Comparison of ENCODE assay signal across 10 mouse cellular contexts in the genomic region with DNA sequence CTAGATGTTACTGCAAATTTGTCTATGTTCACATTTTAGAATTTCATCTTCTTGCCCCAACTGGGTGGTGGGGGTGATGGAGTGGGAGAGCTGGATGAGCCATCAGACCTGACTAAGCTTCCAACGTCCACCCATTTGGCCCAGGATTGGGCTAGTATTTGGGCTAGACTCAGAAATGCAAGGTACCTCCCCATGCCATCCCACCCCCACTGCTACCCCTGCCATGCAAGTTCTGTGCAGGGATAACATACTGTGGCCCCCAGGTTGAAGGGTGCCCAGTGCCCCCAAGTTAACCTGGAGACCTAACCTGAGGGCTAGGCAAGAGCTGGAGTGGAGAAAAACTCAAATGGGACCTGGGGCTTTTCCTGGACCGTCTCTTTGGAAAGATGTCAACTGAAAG. TPM values are rescaled to one million over a fixed set of nuclear protein-coding genes. Genes with fewer than 3 reads are reported as not detected.
DNase-seq lines count a peak whose midpoint lies in the region; ATAC-seq lines count a peak whose summit lies in the region.
"Had no signal": no experiment of that assay in that cellular context is flagged by ENCODE, and none has a peak within 500 bp of the region (broad histone marks: within the 10 kb centered on the region; RNA-seq: fewer than 3 reads in every experiment).

No protein-coding gene starts in this region.

- ATAC-seq in heart, embryonic 13.5 days (ENCODE audit: extremely low read depth, insufficient number of reproducible peaks, low FRiP score, low TSS enrichment), result no peak
- no peak for ATAC-seq in neural tube, embryonic 12.5 days (ENCODE audit: low FRiP score, low read depth)

- DNase-seq in heart, postnatal 25 days (ENCODE audit: low spot score), result no peak
- DNase-seq in neural tube, embryonic 10.5 days (ENCODE audit: extremely low spot score, low spot score), result no peak
- DNase-seq in limb, embryonic 10.5 days (ENCODE audit: low spot score), result no peak
- DNase-seq in thymus, postnatal 4 days, result peak; percentile 18
- no peak for DNase-seq in layer of hippocampus, postnatal 36 days
- no peak for DNase-seq in frontal cortex, postnatal 10 days (ENCODE audit: low spot score in 2 of 2)

- peaks cover 23% of the 10 kb centered on the region for H3K4me1 ChIP-seq in heart, embryonic 13.5 days
- 0 out of 2 replicates have a peak, but pooled peaks cover 9% of the 10 kb centered on the region for H3K4me1 ChIP-seq in neural tube, embryonic 12.5 days
- peaks cover 4% of the 10 kb centered on the region; the same call in 1 of the 2 replicates for H3K4me1 ChIP-seq in limb, embryonic 10.5 days

- no peak overlapping the region for H3K9ac ChIP-seq in heart, embryonic 13.5 days
- H3K9ac ChIP-seq in neural tube, embryonic 12.5 days, result no peak overlapping the region

- peak overlapping the region; percentile 84 for H3K4me3 ChIP-seq in heart, embryonic 13.5 days
- no peak overlapping the region for H3K4me3 ChIP-seq in neural tube, embryonic 12.5 days
- H3K4me3 ChIP-seq in limb, embryonic 10.5 days, result peak overlapping the region; percentile 76; the same call in 1 of the 2 replicates

- 88% methylated on average over 2 of the region's 2 CpGs for WGBS in heart, embryonic 13.5 days
- 93% methylated on average over 2 of the region's 2 CpGs for WGBS in neural tube, embryonic 12.5 days
- 94% methylated on average over 2 of the region's 2 CpGs for WGBS in limb, embryonic 10.5 days

- peaks cover 26% of the 10 kb centered on the region for H3K36me3 ChIP-seq in heart, embryonic 13.5 days
- peaks cover 16% of the 10 kb centered on the region for H3K36me3 ChIP-seq in neural tube, embryonic 12.5 days
- H3K36me3 ChIP-seq in limb, embryonic 10.5 days, result peaks cover 26% of the 10 kb centered on the region

- peak overlapping the region; percentile 72 for H3K4me2 ChIP-seq in heart, embryonic 13.5 days
- peak overlapping the region; percentile 79; the same call in 1 of the 2 replicates for H3K4me2 ChIP-seq in neural tube, embryonic 12.5 days (replicated peaks)

- intact Hi-C loops in heart, postnatal 25 days (cut with DNase I), result no loop called here

- no peak overlapping the region for H3K27ac ChIP-seq in heart, embryonic 13.5 days (replicated peaks)
- no peak overlapping the region for H3K27ac ChIP-seq in neural tube, embryonic 12.5 days
- H3K27ac ChIP-seq in limb, embryonic 10.5 days, result no peak overlapping the region

- H3K27me3 ChIP-seq in heart, embryonic 13.5 days (replicated peaks), result no peaks in the 10 kb centered on the region
- no peaks in the 10 kb centered on the region for H3K27me3 ChIP-seq in neural tube, embryonic 12.5 days (replicated peaks)
- H3K27me3 ChIP-seq in limb, embryonic 10.5 days (ENCODE audit: low read depth, poor library complexity, severe bottlenecking), result no peaks in the 10 kb centered on the region

- H3K9me3 ChIP-seq in heart, embryonic 13.5 days, result no peaks in the 10 kb centered on the region
- H3K9me3 ChIP-seq in neural tube, embryonic 12.5 days, result no peaks in the 10 kb centered on the region
- H3K9me3 ChIP-seq in limb, embryonic 10.5 days (replicated peaks), result no peaks in the 10 kb centered on the region

RNA-seq across cellular contexts. Expression of a gene that starts 0.8 kb away (rescaled TPM):
- 29.7 and 33.4 TPM in 2 replicates for polyA plus RNA-seq in heart, embryonic 13.5 days (2015; fragmentation: Nextera tagmentation; extraction: Ambion mirVana)
- 10 to 100 TPM; 22.4 to 25.9 TPM for total RNA-seq in heart, postnatal 25 days (2021)
- polyA plus RNA-seq in neural tube, embryonic 12.5 days (2016; fragmentation: Nextera tagmentation; extraction: Ambion mirVana), result 76.8 and 81.0 TPM in 2 replicates
- polyA plus RNA-seq in limb, embryonic 10.5 days (2016; fragmentation: Nextera tagmentation; extraction: Ambion mirVana), result 37.2 and 43.8 TPM in 2 replicates
- total RNA-seq in layer of hippocampus, postnatal 36 days (2021), result 10 to 100 TPM; 27.9 to 29.2 TPM

RNA-seq across cellular contexts. Expression of a gene that starts 33.6 kb away (rescaled TPM):
- polyA plus RNA-seq in heart, embryonic 13.5 days (2015; fragmentation: Nextera tagmentation; extraction: Ambion mirVana), result not detected in 2 replicates
- total RNA-seq in heart, postnatal 25 days (2021), result not detected
- polyA plus RNA-seq in neural tube, embryonic 12.5 days (2016; fragmentation: Nextera tagmentation; extraction: Ambion mirVana), result not detected in 2 replicates
- not detected in 2 replicates for polyA plus RNA-seq in limb, embryonic 10.5 days (2016; fragmentation: Nextera tagmentation; extraction: Ambion mirVana)
- not detected for total RNA-seq in layer of hippocampus, postnatal 36 days (2021)
- total RNA-seq: monocyte, adult 5-6 weeks had no signal
- polyA plus RNA-seq: embryonic facial prominence, embryonic 11.5 days had no signal
